Mouse (Mus musculus) lung, adult 2 months (tissue): ENCODE measurements around the gene Erich6.

ENCODE experiments used
- CTCF ChIP-seq: fragments of 200-500 bp; IDR thresholded peaks from 2 replicates; pipeline ENCODE4 v1.5.1; 2011; ENCODE audit warnings: mild to moderate bottlenecking, low read length, control low read depth; ENCODE audit not compliant: insufficient read depth
- POLR2A ChIP-seq: fragments of 200-500 bp; IDR thresholded peaks from 2 replicates; pipeline ENCODE4 v1.6.1; 2011; ENCODE audit warnings: low read depth, mild to moderate bottlenecking, control low read depth, low read length, borderline replicate concordance; ENCODE audit errors: extremely low read depth

GRCm38 (mm10) chr3:58582788-58583426 is 54.1 kb downstream of the Erich6 start:
- TF ChIP-seq CTCF (no peak), POLR2A (no peak)
